Mouse (Mus musculus) thymus, adult 18-20 months (tissue): Measurements from ENCODE around the gene Gmfb.
"Not testable (repeated sequence)": the region's sequence is repeated elsewhere in the genome, so short reads cannot be mapped to it uniquely, and the experiment has no call there.

Source experiments
- DNase-seq, 2 experiments: peaks; one replicate each; pipeline ENCODE4 v3.0.0; 2022; ENCODE audit warnings: mixed read lengths in 2 of 2

The Gmfb gene

DNA sequence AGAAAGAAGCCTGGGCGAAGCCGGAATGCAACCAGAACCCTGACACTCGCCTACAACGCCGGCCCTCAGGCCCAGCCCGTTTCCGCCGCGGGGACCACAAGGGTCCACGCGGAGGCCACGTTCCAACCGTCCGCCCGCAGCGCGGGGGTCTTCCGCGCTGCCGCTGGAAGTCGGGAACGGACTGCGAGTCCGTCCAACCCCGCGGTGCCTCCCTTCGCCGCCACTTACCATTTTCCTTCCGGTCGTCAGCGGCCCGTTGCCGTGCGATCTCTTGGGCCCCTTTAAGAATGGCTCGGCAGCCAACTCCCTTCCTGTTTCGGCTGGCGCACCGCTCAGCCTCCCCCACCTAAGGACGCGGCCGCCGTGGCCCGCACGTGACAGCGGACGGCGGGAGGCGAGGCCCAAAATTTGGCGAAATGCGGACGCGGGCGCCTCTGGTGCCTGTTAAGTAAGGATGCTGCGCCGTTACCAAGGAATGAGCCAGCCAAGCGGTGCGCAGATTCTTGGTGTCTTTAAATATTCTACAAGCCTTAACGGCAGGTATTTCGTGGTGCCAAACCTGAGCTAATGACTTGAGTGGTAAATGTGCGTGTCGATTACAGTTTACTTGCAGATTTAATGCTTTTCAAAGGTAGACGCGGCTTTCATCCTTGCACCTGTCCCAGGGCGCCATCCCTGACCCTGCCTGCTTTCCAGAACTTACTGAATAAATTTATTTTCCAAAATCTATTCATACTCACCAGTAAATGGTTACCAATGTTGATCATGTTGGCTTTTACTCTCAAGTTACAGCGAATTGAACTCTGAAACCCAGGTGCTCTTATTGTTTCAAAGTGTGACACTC is at the start of gene Gmfb:
Gene Gmfb (minus strand): TSS at position 370 of the 844 bp plus-strand sequence.
- DNase-seq, result peak; percentile 88 to 91

GRCm38 (mm10) chr14:46862922-46863321 is 40.9 kb upstream of the Gmfb start:
- DNase-seq, result no peak

- DNase-seq, result no peak
Observed at GRCm38 (mm10) chr14:46853677-46854076, 31.6 kb upstream of the Gmfb start.

GRCm38 (mm10) chr14:46849769-46850168 is 27.7 kb upstream of the Gmfb start:
- DNase-seq, result no peak

- no peak for DNase-seq
Observed at GRCm38 (mm10) chr14:46848736-46849135, 26.7 kb upstream of the Gmfb start.

DNA sequence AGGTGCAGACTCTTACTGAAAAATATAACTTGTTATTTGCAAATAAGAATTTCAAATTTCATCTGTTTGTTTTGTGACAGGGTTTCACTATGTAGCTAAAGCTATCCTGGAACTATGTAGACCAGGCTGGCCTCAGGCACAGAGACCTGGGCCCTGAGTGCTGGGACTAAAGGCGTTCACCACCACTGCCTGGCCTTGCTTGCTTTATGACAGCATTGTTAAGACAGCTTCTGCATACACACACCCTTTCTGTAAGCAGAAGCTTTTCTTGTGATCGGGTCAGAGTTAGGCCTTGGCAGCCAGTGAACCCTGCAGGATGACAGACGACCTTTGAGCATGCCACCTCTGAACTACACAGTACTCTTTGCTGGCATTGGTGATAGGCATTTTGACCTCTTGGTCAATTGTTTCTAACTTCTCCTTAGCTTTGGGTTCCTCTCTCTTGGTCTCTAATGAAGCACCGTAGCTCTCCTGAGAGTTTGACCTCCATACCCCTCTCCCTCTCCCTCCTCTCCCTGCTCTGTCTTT is 26.1 kb upstream of the Gmfb start:
- no peak for DNase-seq

DNA sequence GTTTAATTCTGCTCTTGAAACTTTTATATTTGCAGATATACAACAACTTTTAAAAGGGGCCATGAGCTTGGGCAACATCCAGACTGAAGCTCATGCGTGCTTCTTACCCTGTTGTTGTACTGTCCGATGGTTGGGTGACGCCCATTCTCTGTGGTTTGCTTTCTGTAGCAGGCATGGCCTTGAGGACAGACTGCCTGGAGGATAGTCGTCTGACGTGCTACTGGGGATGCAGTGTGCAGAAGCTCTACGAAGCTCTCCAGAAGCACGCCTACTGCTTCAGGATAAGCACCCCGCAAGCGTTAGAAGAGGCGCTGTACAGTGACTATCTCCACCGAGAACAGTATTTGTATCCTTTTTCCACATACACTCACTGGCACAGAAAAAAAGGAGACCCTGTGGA is 23.7 kb upstream of the Gmfb start:
- DNase-seq, result no peak

GRCm38 (mm10) chr14:46839326-46839725 is 17.3 kb upstream of the Gmfb start:
- DNase-seq, result no peak

GRCm38 (mm10) chr14:46832354-46833272 is 10.6 kb upstream of the Gmfb start:
- DNase-seq, result no peak

- DNase-seq, result peak; percentile 80 to 87
Observed at GRCm38 (mm10) chr14:46831837-46832333, 9.8 kb upstream of the Gmfb start, which contains the start of gene Cgrrf1. Gene Cgrrf1 (plus strand): TSS chr14:46832125.

DNA sequence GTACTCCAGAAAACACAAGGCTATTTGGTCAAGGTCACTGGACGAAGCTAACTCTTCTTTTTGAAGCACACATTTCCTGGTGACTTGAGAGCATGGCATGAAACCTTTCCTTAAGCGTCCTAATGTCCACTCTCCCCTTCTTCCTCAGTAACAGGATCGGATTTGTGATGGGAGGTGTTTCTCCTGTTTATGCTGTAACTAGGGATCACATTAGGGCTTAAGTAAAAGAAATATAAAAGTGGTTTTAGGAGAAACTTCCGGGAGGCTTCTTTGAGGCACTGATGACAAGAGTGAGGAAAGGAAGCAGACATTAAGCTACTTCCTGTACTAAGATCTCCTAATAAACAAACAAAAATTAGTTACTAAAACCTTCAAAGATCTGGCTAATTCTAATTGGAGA is 9.3 kb upstream of the Gmfb start:
- DNase-seq, result no peak

DNA sequence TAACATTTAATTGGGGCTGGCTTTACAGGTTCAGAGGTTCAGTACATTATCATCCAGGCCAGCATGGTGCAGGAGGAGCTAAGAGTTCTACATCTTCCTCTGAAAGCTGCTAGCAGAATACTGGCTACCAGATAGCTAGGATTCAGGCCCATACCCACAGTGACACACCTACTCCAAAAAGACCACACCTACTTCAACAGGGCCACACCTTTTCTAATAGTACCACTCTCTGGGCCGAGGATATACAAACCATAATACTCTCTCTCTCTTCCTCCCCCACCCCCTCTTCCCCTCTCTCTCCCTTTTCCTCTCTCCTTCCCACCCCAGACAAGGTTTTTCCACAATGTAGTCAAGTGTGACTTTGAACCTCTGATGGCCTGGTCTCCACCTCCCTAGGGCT is 5.4 kb upstream of the Gmfb start:
- no peak for DNase-seq

DNA sequence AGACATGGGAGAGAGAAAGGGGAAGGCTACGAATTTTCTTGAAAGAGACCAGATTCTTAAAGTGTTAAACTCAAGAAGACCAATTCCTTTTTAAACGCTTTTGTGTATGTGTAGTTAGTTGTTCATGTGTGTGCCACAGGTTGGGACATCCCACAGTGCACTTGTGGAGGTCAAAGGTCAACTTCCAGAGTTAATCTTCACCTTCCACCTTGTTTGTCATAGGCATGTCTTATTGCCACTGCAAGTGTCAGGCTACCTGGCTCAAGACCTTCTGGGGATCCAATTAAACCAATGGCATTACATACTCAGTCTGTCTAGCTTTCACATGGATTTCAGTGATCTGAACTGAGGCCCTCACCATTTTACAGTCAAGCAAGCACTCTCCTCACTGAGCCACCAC is 2.0 kb upstream of the Gmfb start:
- no peak for DNase-seq

DNA sequence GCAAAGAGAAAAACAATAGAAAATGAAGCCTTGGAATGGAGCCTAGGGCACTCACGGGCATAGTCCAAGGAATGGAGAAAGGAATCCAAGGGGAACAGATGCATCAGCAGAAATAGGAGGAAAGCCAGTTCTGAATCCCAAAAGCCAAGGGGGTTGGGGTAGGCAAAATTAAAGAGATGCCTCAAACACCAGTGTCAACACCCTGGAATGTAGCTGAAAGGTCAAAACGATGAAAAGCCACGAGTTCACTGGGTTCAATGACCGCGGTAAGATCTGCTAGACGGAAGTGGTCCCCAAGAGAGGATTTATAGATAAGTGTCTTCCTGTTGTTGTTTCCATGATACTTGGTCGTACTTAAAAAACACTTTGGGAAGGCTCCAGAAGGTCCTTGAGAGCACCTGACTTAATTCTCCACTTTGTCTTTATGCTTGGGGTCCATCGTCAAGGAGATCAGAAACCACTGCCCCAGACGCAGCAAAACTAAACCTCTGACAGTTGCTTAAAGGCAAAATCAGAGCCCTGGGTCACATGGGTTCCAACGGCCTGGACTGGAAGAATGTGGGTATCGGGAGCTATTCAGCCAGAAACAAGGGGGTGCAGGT is 670 bp downstream of the Gmfb start:
- DNase-seq, result no peak

DNA sequence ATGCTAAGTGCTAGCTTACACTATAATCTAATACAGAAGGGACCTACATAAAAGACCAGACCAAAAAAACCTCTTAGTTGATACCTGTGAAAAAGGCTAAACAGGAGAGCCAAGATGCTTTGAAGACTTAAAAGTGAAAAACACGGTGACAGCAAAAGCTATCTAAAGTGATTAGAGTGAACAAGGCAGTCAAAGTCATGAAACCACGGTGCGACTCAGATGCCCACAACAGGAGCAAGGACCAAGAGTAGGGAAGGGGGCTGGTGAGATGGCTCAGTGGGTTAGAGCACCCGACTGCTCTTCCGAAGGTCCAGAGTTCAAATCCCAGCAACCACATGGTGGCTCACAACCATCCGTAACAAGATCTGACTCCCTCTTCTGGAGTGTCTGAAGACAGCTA is 2.1 kb downstream of the Gmfb start:
- DNase-seq, result not testable (repeated sequence)

DNA sequence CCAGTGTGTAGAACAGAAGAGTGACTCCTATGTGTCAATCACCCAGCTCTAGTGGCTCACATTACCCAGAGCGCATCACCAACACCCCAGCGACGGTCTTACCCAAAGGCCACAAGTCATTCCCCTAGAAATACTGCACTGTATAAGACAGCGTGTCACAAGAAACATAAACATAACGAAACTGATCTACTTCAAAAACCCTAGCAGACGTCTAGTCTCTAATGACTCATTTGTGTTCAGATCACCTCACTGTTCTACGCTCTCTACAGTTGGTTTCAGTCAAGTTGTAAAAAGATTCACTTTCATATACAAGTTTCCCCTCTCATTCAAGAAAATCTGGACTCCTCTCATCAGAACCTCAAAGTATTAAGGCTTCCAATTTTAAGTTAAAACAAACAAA is 3.3 kb downstream of the Gmfb start:
- DNase-seq, result no peak

DNA sequence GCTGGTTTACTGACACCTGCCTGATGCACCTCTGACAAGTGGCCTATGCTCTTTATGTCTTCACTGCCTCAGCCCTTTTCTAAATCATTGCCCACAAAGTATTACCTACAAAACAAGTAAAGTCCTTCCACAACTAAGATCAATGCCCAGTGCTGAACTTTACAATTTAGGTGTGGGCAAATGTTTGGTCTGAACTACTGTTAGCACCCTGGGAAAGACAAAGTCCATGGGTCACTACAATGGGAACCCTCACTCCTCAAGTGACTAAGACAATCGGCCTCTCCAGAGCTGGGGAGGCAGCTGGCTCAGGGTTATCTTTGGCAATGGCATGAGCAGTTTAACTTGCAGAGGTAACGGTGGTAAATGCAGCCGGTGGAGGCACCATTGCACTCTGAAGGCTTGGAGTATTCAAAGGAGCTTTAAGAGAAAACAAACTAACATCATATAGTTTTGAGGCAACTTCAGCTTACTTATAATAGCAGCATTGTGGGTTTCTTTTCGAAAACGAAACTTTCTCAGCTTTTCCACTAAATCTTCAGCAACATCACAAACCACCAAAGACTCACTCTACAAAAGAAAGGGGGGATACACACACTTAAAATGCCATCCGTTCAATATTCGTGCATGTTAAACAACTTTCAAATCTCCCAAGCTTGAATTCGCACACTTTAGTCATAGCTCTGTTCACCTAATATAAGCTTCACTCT is 5.0 kb downstream of the Gmfb start:
- no peak for DNase-seq

GRCm38 (mm10) chr14:46815640-46816039 is 6.4 kb downstream of the Gmfb start:
- DNase-seq, result no peak

GRCm38 (mm10) chr14:46807927-46808326 is 14.1 kb downstream of the Gmfb start:
- no peak for DNase-seq

GRCm38 (mm10) chr14:46806186-46806585 is 15.9 kb downstream of the Gmfb start:
- DNase-seq, result no peak

DNA sequence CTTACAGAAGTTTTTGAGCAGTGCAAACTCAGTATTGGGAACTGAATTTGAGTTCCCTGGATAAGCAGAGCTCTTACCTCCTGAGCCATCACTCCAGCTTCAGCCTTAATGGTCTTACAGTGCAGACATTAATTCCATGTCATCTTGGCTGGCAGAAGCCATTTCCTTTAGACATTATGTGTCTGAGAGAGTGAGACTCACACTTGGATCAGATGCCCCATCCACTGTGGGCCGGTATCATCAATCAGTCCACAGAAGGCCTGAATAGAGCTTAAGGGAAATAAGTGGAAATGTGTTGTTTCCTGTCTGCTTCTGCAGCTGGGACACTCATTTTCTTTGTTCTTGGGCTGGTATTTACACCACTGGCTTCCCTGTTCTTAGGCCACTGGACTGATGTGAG is 18.3 kb downstream of the Gmfb start:
- no peak for DNase-seq

DNA sequence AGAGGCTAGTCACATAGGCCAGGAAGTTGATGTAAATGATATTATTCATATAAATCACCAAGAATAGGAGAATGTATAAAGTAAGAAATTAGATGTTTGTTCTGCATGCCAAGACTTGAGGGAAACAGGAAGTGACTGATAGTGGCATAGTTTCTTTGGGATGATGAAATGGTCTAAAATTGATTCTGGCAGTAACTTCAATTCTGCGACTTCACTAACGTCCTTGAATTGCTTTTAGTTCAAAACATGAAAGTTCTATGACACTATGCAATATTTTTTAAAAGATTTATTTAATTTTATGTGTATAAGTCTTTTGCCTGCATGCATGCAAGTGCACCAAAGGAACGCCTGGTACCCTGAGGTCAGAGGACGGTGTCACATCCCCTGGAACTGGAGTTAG is 18.8 kb downstream of the Gmfb start:
- no peak for DNase-seq
